Mouse (Mus musculus) CH12.LX (cell line): Measurements from ENCODE around the gene Ugt1a6a.
"Not testable (repeated sequence)": the region's sequence is repeated elsewhere in the genome, so short reads cannot be mapped to it uniquely, and the experiment has no call there.

Experiments used
- HCFC1 ChIP-seq: IDR thresholded peaks from 2 replicates; pipeline ENCODE4 v1.6.1; 2012; ENCODE audit warnings: low read depth, mild to moderate bottlenecking, inconsistent platforms, low read length, improper control_type of control experiment
- MXI1 ChIP-seq: IDR thresholded peaks from 2 replicates; pipeline ENCODE4 v1.6.1; 2011; ENCODE audit warnings: mild to moderate bottlenecking, low read depth, low read length, improper control_type of control experiment

DNA sequence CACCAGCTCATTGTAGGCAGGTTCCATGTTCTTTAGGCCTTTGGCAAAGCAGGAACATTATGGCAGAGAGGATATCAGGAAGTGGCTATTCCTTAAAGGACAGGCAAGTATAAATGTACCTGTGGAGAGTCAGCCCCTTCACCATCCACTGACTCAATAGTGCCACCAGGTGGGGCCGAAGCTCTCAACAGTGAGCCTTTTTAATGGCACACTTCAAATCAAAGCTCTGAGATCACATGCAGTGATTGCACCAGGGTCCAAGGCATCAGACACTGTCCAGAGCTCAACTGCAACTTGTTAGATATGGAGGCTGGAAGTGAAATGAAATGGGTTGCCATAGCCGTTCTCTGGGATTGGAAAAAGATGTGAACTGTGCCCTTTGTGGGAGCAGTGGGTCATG, 10.7 kb downstream of the Ugt1a6a start:
- TF ChIP-seq HCFC1, MXI1: not testable (repeated sequence)
